Mouse (Mus musculus): ENCODE data around the gene Cd69.

Gene Cd69

DNA sequence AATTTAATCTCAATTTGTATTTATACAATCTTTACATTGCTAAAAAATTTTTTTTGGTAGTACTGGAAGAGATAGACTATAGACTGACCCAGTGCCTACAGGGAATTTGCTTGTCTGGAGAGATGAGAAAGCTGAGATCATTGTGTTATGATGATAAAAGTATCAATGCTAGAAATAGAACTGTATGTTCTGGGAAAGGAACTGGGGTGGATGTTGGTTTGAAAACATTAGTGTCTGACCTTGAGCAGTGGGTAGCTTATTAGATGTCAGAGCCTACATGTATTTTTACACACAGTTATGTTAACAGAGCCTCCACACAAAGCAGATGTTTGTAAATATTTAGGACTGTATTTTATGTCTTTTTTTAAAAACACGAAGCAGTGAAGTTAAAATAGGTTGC is 51.1 kb downstream of the Cd69 start:
- DNase-seq (ENCODE audit: low spot score) = no peak

DNA sequence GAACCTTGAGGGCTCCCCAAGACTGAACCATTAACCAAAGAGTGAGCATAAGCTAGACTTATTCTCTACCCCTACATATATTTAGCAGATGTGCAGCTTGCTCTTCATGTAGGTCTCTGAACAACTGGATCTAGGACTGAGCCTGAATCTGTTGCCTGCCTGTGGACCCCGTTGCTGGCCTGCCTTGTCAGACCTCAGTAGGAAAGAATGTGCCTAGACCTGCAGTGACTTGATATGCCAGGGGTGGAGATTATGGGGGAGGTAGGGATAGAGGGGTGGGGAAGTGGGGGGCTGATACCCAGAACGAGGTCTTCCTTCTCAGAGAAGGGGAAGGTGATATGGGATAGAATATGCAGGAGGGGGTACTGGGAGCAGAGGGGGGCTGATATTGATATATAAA is 51.6 kb downstream of the Cd69 start:
- DNase-seq (ENCODE audit: low spot score) = no peak

DNA sequence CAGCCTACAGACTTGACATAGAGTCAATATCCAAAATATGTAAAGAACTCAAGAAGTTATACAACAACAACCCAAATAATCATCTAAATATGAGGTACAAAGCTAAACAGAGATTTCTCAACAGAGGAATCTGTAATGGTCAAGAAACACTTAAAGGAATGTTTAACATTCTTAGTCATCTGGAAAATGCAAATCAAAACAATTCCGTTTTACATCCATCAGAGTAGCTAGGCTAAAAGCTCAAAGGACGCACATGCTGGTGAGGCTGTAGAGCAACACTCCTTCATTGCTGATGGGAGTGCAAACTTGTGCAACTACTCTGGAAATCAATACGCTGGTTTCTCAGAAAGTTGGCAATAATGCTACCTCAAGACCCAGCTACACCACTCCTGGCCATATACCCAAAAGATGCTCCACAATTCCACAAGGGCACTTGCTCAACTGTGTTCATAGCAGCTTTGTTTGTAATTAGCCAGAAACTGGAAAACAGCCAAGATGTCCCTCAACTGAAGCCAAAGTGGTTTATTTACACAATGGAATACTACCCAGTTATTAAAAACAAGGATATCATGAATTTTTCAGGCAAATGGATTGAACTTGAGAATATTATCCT is 52.9 kb downstream of the Cd69 start:
- no peak for DNase-seq (ENCODE audit: low spot score)

DNA sequence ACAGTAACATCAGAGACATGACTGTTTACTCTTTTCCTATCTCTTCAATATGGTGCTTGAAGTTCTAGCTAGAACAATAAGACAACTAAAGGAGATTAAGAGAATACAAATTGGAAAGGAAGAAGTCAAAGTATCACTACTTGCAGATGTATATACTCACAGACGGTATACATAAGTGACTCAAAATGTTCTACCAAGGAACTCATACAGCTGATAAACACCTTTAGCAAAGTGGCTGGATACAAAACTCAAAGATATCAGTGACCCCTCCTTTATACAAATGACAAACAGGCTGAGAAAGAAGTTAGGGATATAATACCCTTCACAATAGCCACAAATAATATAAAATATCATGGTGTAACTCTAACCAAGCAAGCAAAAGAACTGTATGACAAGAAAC is 54.2 kb downstream of the Cd69 start:
- DNase-seq (ENCODE audit: low spot score) = no peak

DNA sequence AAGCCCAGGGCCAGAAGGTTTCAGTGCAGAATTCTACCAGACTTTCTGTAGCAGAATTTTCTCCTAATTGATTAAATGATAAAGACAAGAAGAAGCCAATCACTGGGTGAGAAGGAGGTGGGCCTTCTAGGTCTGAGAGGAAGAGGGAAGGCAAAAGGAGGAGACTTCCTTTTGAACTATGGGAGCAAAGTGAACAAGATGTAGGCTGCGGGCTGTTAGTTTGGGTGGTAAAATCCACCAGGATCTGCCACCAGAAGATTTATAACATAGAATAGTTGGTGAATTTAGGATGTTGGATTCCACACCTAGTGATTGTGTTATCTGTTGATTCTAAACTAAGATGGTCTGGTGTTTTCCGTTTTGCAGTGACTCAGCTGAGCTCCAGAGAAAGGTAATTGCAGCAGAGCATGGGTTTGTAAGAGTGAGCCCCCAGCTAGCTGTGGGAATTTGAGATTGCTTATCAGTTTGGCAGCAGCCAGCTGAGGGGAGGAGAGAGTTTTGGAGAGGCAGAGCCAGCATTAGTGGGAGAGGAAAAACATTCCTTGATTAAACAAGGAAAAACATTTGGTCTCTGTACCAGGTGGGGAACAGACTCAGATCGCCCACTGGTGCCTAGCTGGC is 55.2 kb downstream of the Cd69 start:
- DNase-seq (ENCODE audit: low spot score) = no peak

DNA sequence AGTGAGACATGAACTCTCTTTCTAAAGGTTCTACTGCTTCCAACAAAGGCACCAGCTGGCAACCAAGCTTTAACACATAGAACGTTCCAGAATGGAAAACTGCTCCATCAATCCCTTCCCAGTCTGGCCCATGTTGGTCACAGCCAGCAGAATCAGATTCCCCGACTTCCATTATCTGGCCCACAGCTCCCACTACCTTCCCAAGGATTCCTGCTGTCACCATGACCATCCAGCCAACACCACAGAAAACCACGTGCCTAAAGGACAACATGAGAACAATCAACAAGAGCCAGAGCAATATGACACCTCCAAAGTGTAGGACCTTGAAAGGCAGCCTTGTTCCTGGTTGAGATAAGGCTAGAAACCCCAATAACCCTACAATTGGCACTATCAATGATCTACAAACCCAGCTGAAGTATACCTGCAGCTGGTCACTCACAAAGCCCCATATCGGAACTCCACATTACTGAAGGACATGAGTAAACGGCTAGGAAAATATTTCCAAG is 57.0 kb downstream of the Cd69 start:
- no peak for DNase-seq (ENCODE audit: low spot score)

All from urinary bladder, postnatal 14 days (tissue).